Mouse (Mus musculus) G1E (cell line): ENCODE data around the gene Cd3eap. TPM values are rescaled to one million over a fixed set of nuclear protein-coding genes. Genes with fewer than 3 reads are reported as not detected.

ENCODE experiments used
- ATAC-seq: 2 replicates; pipeline ENCODE4 v1.8.0; 2016; ENCODE audit warnings: mild to moderate bottlenecking; ENCODE audit not compliant: insufficient number of reproducible peaks, poor library complexity, low FRiP score, severe bottlenecking; ENCODE audit errors: extremely low read depth
- DNase-seq: peaks from one replicate; pipeline ENCODE4 v3.0.0; 2012; ENCODE audit warnings: low spot score
- H3K27me3 ChIP-seq: 2 replicates; pipeline ENCODE4 v1.6.1; 2012; ENCODE audit warnings: mild to moderate bottlenecking, low read length, inconsistent platforms; ENCODE audit not compliant: insufficient read depth
- H3K36me3 ChIP-seq: replicated peaks from 2 replicates; pipeline ENCODE3; 2012; ENCODE audit warnings: mild to moderate bottlenecking, inconsistent platforms
- H3K4me1 ChIP-seq: 2 replicates; pipeline ENCODE4 v1.6.1; 2012; ENCODE audit warnings: low read depth, low read length, inconsistent platforms, mixed read lengths; ENCODE audit not compliant: insufficient read depth
- H3K4me3 ChIP-seq: 2 replicates; pipeline ENCODE4 v1.5.1; 2012; ENCODE audit warnings: low read depth, mild to moderate bottlenecking, inconsistent platforms, low read length, moderate library complexity, mixed read lengths
- H3K9me3 ChIP-seq: replicated peaks from 2 replicates; pipeline ENCODE4 v1.6.1; 2012; ENCODE audit warnings: inconsistent platforms
- CTCF ChIP-seq: IDR thresholded peaks from 2 replicates; pipeline ENCODE4 v1.5.1; 2012; ENCODE audit warnings: low read depth, low read length, inconsistent platforms, mixed read lengths
- GATA1 ChIP-seq: IDR thresholded peaks from 2 replicates; pipeline ENCODE4 v1.6.1; 2012; ENCODE audit warnings: borderline replicate concordance, low read length, inconsistent platforms, mixed read lengths
- GATA2 ChIP-seq: IDR thresholded peaks from 2 replicates; pipeline ENCODE4 v1.6.1; 2012; ENCODE audit warnings: low read depth, low read length, inconsistent platforms, borderline replicate concordance
- POLR2AphosphoS5 ChIP-seq: IDR thresholded peaks from 2 replicates; pipeline ENCODE4 v1.6.1; 2012; ENCODE audit warnings: low read depth, low read length, inconsistent platforms; ENCODE audit not compliant: insufficient replicate concordance
- TAL1 ChIP-seq: conservative IDR thresholded peaks from 2 replicates; pipeline ENCODE4 v1.6.1; 2012; ENCODE audit warnings: low read depth, low read length, inconsistent platforms, mixed read lengths
- polyA plus RNA-seq: library from polyadenylated mRNA; stranded (reverse); fragments of >175 nt; gene quantifications from 2 replicates; pipeline ENCODE4 v1.2.3, GENCODE M21; 2012
- total RNA-seq, 2 experiments: library from RNA; stranded (forward) in 1 of 2; stranded (reverse) in 1 of 2; fragments of 200-1000 nt in 1 of 2; fragments of >200 nt in 1 of 2; fragmentation: Nextera tagmentation in 1 of 2; gene quantifications; 2 replicates each; pipeline ENCODE4 v1.2.3; 2014 to 2017

The Cd3eap gene
- total RNA-seq (2014; fragmentation: Nextera tagmentation) (9.3 and 10.8 TPM in 2 replicates), total RNA-seq (2017) (22.3 and 25.6 TPM in 2 replicates), polyA plus RNA-seq (56.2 and 57.8 TPM in 2 replicates)

- Histone ChIP-seq H3K27me3 (no peaks in the 10 kb centered on the region), H3K36me3 (peaks cover 60% of the 10 kb centered on the region), H3K4me1 (peaks cover 76% of the 10 kb centered on the region), H3K4me3 (peak within 1 kb of the TSS; percentile 86), H3K9me3 (no peaks in the 10 kb centered on the region)
- no peak for TF ChIP-seq TAL1
- no peak for TF ChIP-seq CTCF
- no peak for TF ChIP-seq GATA1
- no peak for TF ChIP-seq POLR2AphosphoS5
- no peak for TF ChIP-seq GATA2
- ATAC-seq (peak; percentile 47), DNase-seq (peak; percentile 74)
These were observed at the start of gene Cd3eap, which contains the start of gene Ppp1r13l for GRCm38 (mm10) chr7:19359299-19359891. Cd3eap (minus strand) TSS chr7:19359483. Ppp1r13l (plus strand) TSS chr7:19359749.

GRCm38 (mm10) chr7:19405417-19405816 is 46.1 kb upstream of the Cd3eap start:
- Histone ChIP-seq H3K9me3 (peaks cover 5% of the 10 kb centered on the region), H3K36me3 (no peaks in the 10 kb centered on the region), H3K4me1 (peaks cover 27% of the 10 kb centered on the region), H3K4me3 (peak overlapping the region; percentile 48; the same call in 1 of the 2 replicates), H3K27me3 (peaks cover 52% of the 10 kb centered on the region)
- peak; percentile 73 for DNase-seq
- TF ChIP-seq CTCF = peak; percentile 87
- no peak for TF ChIP-seq GATA2
- peak; percentile 40 for ATAC-seq

DNA sequence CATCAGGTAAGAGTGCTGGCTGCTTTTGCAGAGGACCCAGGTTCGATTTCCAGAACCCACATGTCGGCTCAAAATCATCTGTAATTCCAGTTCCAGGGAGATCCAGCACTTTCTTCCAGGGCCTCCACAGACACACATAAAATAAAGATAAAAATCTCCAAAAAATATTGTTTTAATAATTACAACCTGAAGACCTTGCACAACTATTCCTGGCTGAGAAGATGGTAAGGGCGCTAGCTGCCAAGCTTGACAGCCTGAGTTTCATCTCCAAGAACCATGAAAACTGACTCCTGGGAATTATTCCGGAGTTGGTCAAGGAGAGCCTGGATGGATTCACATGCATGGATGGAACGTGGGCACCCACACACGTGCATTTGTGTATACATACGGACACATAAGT is 45.2 kb upstream of the Cd3eap start, which contains the start of gene Ckm:
Ckm (plus strand) TSS at position 301 of the 400 bp plus-strand sequence.
- ATAC-seq (no peak), DNase-seq (no peak)
- Histone ChIP-seq H3K27me3 (peaks cover 43% of the 10 kb centered on the region), H3K9me3 (peaks cover 5% of the 10 kb centered on the region), H3K4me1 (peaks cover 34% of the 10 kb centered on the region), H3K4me3 (peak within 1 kb of the TSS; percentile 71), H3K36me3 (no peaks in the 10 kb centered on the region)
- TF ChIP-seq GATA1 = no peak
- no peak for TF ChIP-seq GATA2
- TF ChIP-seq POLR2AphosphoS5 = no peak
- TF ChIP-seq CTCF = no peak
- TF ChIP-seq TAL1 = no peak

- peak; percentile 49; the same call in 1 of the 2 replicates for ATAC-seq
- Histone ChIP-seq H3K27me3 (peaks cover 40% of the 10 kb centered on the region), H3K36me3 (no peaks in the 10 kb centered on the region), H3K9me3 (peaks cover 5% of the 10 kb centered on the region), H3K4me1 (peaks cover 37% of the 10 kb centered on the region), H3K4me3 (peak within 1 kb of the TSS; percentile 71)
- peak; percentile 59 for DNase-seq
- no peak for TF ChIP-seq GATA1
- TF ChIP-seq POLR2AphosphoS5 = no peak
- no peak for TF ChIP-seq GATA2
- TF ChIP-seq TAL1 = no peak
- TF ChIP-seq CTCF = no peak
These were observed 44.5 kb upstream of the Cd3eap start, which contains the start of gene Klc3 for GRCm38 (mm10) chr7:19403731-19404296. Klc3 (minus strand) TSS chr7:19404104.

DNA sequence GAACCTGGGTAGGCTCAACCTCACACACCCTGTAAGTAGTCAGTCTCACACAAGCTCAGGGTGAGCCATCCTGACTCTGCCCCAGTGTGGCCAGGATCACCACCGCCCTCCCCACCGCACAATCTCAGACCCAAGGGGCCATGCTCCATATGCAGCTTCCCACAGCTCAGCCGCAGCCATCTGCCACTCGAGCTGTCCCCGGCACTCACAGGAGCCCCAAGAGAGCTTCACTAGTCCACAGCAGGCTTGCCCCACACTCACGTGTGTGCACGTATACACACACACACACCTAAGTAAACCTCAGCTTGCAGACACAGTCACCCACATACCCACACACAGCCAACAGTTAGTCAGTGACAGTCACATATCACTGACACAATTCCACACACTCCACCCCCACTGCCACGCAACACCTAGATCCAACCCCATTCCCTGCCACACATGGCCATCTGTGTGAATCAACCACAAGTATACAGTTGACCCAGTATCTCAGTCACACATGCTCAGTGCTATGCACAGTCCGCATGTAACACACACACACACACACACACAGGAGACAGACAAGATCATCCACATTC is 43.3 kb upstream of the Cd3eap start:
- Histone ChIP-seq H3K4me3 (no peak overlapping the region; the same call in 1 of the 2 replicates), H3K9me3 (peaks cover 5% of the 10 kb centered on the region), H3K27me3 (peaks cover 37% of the 10 kb centered on the region), H3K36me3 (no peaks in the 10 kb centered on the region), H3K4me1 (peaks cover 37% of the 10 kb centered on the region)
- ATAC-seq = no peak
- TF ChIP-seq GATA2 (no peak), GATA1 (no peak), CTCF (no peak), TAL1 (no peak), POLR2AphosphoS5 (no peak)
- no peak for DNase-seq

- Histone ChIP-seq H3K4me1 (peaks cover 39% of the 10 kb centered on the region), H3K27me3 (peaks cover 23% of the 10 kb centered on the region), H3K4me3 (no peak overlapping the region), H3K36me3 (peaks cover 9% of the 10 kb centered on the region), H3K9me3 (peaks cover 5% of the 10 kb centered on the region)
- no peak for TF ChIP-seq POLR2AphosphoS5
- no peak for TF ChIP-seq GATA2
- no peak for TF ChIP-seq TAL1
- no peak for TF ChIP-seq GATA1
- ATAC-seq (no peak), DNase-seq (no peak)
These were observed 41.7 kb upstream of the Cd3eap start for GRCm38 (mm10) chr7:19400946-19401345.
